ENCODE assay signal across 22 mouse cellular contexts in genomic region chr12:8189722-8190121, GRCm38 (mm10).
"Had no signal": no experiment of that assay in that cellular context is flagged by ENCODE, and none has a peak within 500 bp of the region (broad histone marks: within the 10 kb centered on the region; RNA-seq: fewer than 3 reads in every experiment).

No protein-coding gene starts in this region.

- H3K4me3 ChIP-seq: kidney, embryonic 15.5 days; limb, embryonic 12.5 days; limb, embryonic 15.5 days; liver, embryonic 12.5 days; liver, embryonic 15.5 days; midbrain, embryonic 12.5 days; midbrain, embryonic 15.5 days; neural tube, embryonic 12.5 days; neural tube, embryonic 15.5 days; stomach, embryonic 15.5 days had no signal

- ATAC-seq: liver, embryonic 12.5 days; midbrain, embryonic 15.5 days had no signal

- H3K9me3 ChIP-seq: kidney, embryonic 15.5 days; limb, embryonic 12.5 days; limb, embryonic 15.5 days; liver, embryonic 12.5 days; liver, embryonic 15.5 days; midbrain, embryonic 12.5 days; midbrain, embryonic 15.5 days; neural tube, embryonic 12.5 days; neural tube, embryonic 15.5 days; stomach, embryonic 15.5 days had no signal

- H3K36me3 ChIP-seq: kidney, embryonic 15.5 days; limb, embryonic 12.5 days; limb, embryonic 15.5 days; liver, embryonic 12.5 days; liver, embryonic 15.5 days; midbrain, embryonic 12.5 days; midbrain, embryonic 15.5 days; neural tube, embryonic 12.5 days; neural tube, embryonic 15.5 days; stomach, embryonic 15.5 days had no signal

- DNase-seq: kidney, adult 8-10 months; kidney, postnatal 10 days; kidney, postnatal 36 days; left cerebral cortex, postnatal 4 days; lung, adult 2 months; lung, postnatal 14 days; lung, postnatal 4 days; right cerebral cortex, adult 18-20 months; right cerebral cortex, postnatal 14 days; right cerebral cortex, postnatal 4 days; thymus, adult 18-20 months; thymus, postnatal 36 days had no signal

- H3K4me1 ChIP-seq: kidney, embryonic 15.5 days; limb, embryonic 12.5 days; limb, embryonic 15.5 days; liver, embryonic 12.5 days; liver, embryonic 15.5 days; midbrain, embryonic 12.5 days; midbrain, embryonic 15.5 days; neural tube, embryonic 12.5 days; neural tube, embryonic 15.5 days; stomach, embryonic 15.5 days had no signal

- H3K27ac ChIP-seq: kidney, embryonic 15.5 days; limb, embryonic 12.5 days; limb, embryonic 15.5 days; liver, embryonic 12.5 days; liver, embryonic 15.5 days; midbrain, embryonic 12.5 days; midbrain, embryonic 15.5 days; neural tube, embryonic 12.5 days; neural tube, embryonic 15.5 days; stomach, embryonic 15.5 days had no signal

- H3K4me2 ChIP-seq: kidney, embryonic 15.5 days; limb, embryonic 12.5 days; limb, embryonic 15.5 days; liver, embryonic 12.5 days; liver, embryonic 15.5 days; midbrain, embryonic 12.5 days; midbrain, embryonic 15.5 days; neural tube, embryonic 12.5 days; neural tube, embryonic 15.5 days; stomach, embryonic 15.5 days had no signal

- H3K9ac ChIP-seq: kidney, embryonic 15.5 days; limb, embryonic 12.5 days; limb, embryonic 15.5 days; liver, embryonic 12.5 days; liver, embryonic 15.5 days; midbrain, embryonic 12.5 days; midbrain, embryonic 15.5 days; neural tube, embryonic 12.5 days; neural tube, embryonic 15.5 days; stomach, embryonic 15.5 days had no signal

- H3K27me3 ChIP-seq: kidney, embryonic 15.5 days; limb, embryonic 12.5 days; limb, embryonic 15.5 days; liver, embryonic 12.5 days; liver, embryonic 15.5 days; midbrain, embryonic 12.5 days; midbrain, embryonic 15.5 days; neural tube, embryonic 12.5 days; neural tube, embryonic 15.5 days; stomach, embryonic 15.5 days had no signal
